ENCODE assay signal across 7 mouse cellular contexts in the genomic region with DNA sequence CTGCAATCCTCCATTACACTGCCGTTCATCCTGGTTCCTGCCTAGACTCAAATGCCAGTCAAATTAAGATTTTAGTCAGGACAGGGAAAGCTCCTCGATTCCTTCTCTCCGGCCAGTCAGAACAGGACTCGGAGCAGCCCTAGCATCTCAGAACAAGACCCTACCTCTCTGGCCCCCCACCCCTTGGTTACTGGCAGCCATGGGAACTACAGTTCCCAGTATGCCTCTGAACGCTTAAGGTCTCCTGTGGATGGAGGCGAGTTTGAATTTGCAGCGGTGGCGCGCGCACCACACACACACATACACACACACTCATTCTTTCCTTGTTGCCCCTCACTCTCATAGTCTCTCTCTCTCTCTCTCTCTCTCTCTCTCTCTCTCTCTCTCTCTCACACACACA. TPM values are rescaled to one million over a fixed set of nuclear protein-coding genes. Genes with fewer than 3 reads are reported as not detected.
DNase-seq lines count a peak whose midpoint lies in the region; ATAC-seq and TF ChIP-seq lines count a peak whose summit lies in the region.

No protein-coding gene starts in this region.

- peak overlapping the region; percentile 44 for H3K4me2 ChIP-seq in hindbrain, embryonic 12.5 days (replicated peaks)
- H3K4me2 ChIP-seq in midbrain, embryonic 16.5 days (ENCODE audit: low read length): peak overlapping the region; percentile 54

- peaks cover 12% of the 10 kb centered on the region for H3K27me3 ChIP-seq in hindbrain, embryonic 12.5 days
- no peaks in the 10 kb centered on the region for H3K27me3 ChIP-seq in midbrain, embryonic 16.5 days (ENCODE audit: control insufficient read depth, insufficient read depth, low read depth, low read length)

- ATAC-seq in hindbrain, embryonic 12.5 days (ENCODE audit: low FRiP score): peak; percentile 71
- ATAC-seq in midbrain, embryonic 16.5 days: peak; percentile 85
- ATAC-seq in erythroid progenitor cell, adult 5-6 weeks (replicated peaks; ENCODE audit: low FRiP score, poor library complexity, severe bottlenecking): no peak

- H3K4me3 ChIP-seq in layer of hippocampus, adult 2 months: peak overlapping the region; percentile 52
- H3K4me3 ChIP-seq in hindbrain, embryonic 12.5 days: peak overlapping the region; percentile 17
- peak overlapping the region; percentile 35 for H3K4me3 ChIP-seq in midbrain, embryonic 16.5 days (ENCODE audit: low read depth, low read length)

- no peaks in the 10 kb centered on the region for H3K36me3 ChIP-seq in hindbrain, embryonic 12.5 days
- H3K36me3 ChIP-seq in midbrain, embryonic 16.5 days (ENCODE audit: control insufficient read depth, insufficient read depth, low read length): no peaks in the 10 kb centered on the region

- TF ChIP-seq CTCF in layer of hippocampus, adult 2 months (conservative IDR thresholded peaks at IDR 0.05): no peak

- WGBS in hindbrain, embryonic 12.5 days: 43% methylated on average over 10 of the region's 10 CpGs
- 20% methylated on average over 10 of the region's 10 CpGs for WGBS in midbrain, embryonic 16.5 days

- no peak overlapping the region for H3K9ac ChIP-seq in hindbrain, embryonic 12.5 days
- peak overlapping the region; percentile 50 for H3K9ac ChIP-seq in midbrain, embryonic 16.5 days (ENCODE audit: low read depth, low read length)

- DNase-seq in layer of hippocampus, adult 2 months (ENCODE audit: low spot score in 2 of 2): no peak
- DNase-seq in layer of hippocampus, postnatal 25 days (ENCODE audit: extremely low spot score in 1 of 2, low spot score in 1 of 2): no peak
- DNase-seq in cerebellum, postnatal 25 days: peak; percentile 30 to 34
- no peak for DNase-seq in urinary bladder, postnatal 10 days (ENCODE audit: low spot score)

- H3K4me1 ChIP-seq in hindbrain, embryonic 12.5 days: 0 out of 2 replicates have a peak, but pooled peaks cover 2% of the 10 kb centered on the region
- H3K4me1 ChIP-seq in midbrain, embryonic 16.5 days (ENCODE audit: control insufficient read depth, insufficient read depth, low read length): no peaks in the 10 kb centered on the region

- peak overlapping the region; percentile 79 for H3K27ac ChIP-seq in layer of hippocampus, adult 2 months
- no peak overlapping the region for H3K27ac ChIP-seq in hindbrain, embryonic 12.5 days
- H3K27ac ChIP-seq in midbrain, embryonic 16.5 days (ENCODE audit: low read length): peak overlapping the region; percentile 28; the same call in 1 of the 2 replicates

- H3K9me3 ChIP-seq in hindbrain, embryonic 12.5 days (replicated peaks): no peaks in the 10 kb centered on the region
- H3K9me3 ChIP-seq in midbrain, embryonic 16.5 days (replicated peaks; ENCODE audit: control insufficient read depth, low read length, poor library complexity, severe bottlenecking): no peaks in the 10 kb centered on the region

RNA-seq across cellular contexts. Expression of gene Gdpd2, which starts 9.8 kb away (rescaled TPM):
- total RNA-seq in layer of hippocampus, adult 2 months (2021): 10 to 100 TPM; 10.1 to 18.6 TPM
- 10 to 100 TPM; 13.0 to 14.4 TPM for total RNA-seq in layer of hippocampus, postnatal 25 days (2021)
- polyA plus RNA-seq in hindbrain, embryonic 12.5 days (2016; fragmentation: Nextera tagmentation; extraction: Ambion mirVana): 16.4 and 22.2 TPM in 2 replicates
- 41.6 and 54.6 TPM in 2 replicates for polyA plus RNA-seq in midbrain, embryonic 16.5 days (2015; fragmentation: Nextera tagmentation; extraction: Ambion mirVana)
- total RNA-seq in erythroid progenitor cell, adult 5-6 weeks (2015; ENCODE audit: low replicate concordance): 1.3 and 9.7 TPM in 2 replicates
- 6.9 and 18.0 TPM in 2 replicates for total RNA-seq in erythroid progenitor cell, adult 5-6 weeks (2017; ENCODE audit: low replicate concordance)

RNA-seq across cellular contexts. Expression of gene Dlg3, which starts 28.1 kb away (rescaled TPM):
- total RNA-seq in layer of hippocampus, adult 2 months (2021): 100 to 1,000 TPM; 156 to 163 TPM
- 100 to 1,000 TPM; 156 to 162 TPM for total RNA-seq in layer of hippocampus, postnatal 25 days (2021)
- 14.8 and 16.4 TPM in 2 replicates for polyA plus RNA-seq in hindbrain, embryonic 12.5 days (2016; fragmentation: Nextera tagmentation; extraction: Ambion mirVana)
- polyA plus RNA-seq in midbrain, embryonic 16.5 days (2015; fragmentation: Nextera tagmentation; extraction: Ambion mirVana): 8.0 and 10.5 TPM in 2 replicates
- total RNA-seq in erythroid progenitor cell, adult 5-6 weeks (2015; ENCODE audit: low replicate concordance): 0.72 TPM in 1 of 2 replicates, not detected in the other
- 0.45 and 0.77 TPM in 2 replicates for total RNA-seq in erythroid progenitor cell, adult 5-6 weeks (2017; ENCODE audit: low replicate concordance)

Comparison
In these comparisons a context has a peak if more than half of its experiments do, and no peak if none do; other contexts are left out.
1. DNase-seq: peak in cerebellum, postnatal 25 days (2 of 2); none in layer of hippocampus, adult 2 months (0 of 2), layer of hippocampus, postnatal 25 days (0 of 2) and urinary bladder, postnatal 10 days (single experiment).
2. RNA of gene Dlg3, which starts 28.1 kb away (total RNA-seq): 156 to 163 TPM in layer of hippocampus, adult 2 months and 156 to 162 TPM in layer of hippocampus, postnatal 25 days; 0.45 to 0.77 TPM in erythroid progenitor cell, adult 5-6 weeks; every median in the first group is over 10 times any median in the second.
3. Peak in every context shown above with its lines, with median percentiles within 50 percentile points of each other: H3K4me3 ChIP-seq.